Mouse (Mus musculus) G1E (cell line): ENCODE measurements around the gene Hibadh.

Experiments
- CTCF ChIP-seq: IDR thresholded peaks from 2 replicates; pipeline ENCODE4 v1.5.1; 2012; ENCODE audit warnings: low read depth, low read length, inconsistent platforms, mixed read lengths
- GATA1 ChIP-seq: IDR thresholded peaks from 2 replicates; pipeline ENCODE4 v1.6.1; 2012; ENCODE audit warnings: borderline replicate concordance, low read length, inconsistent platforms, mixed read lengths
- POLR2AphosphoS5 ChIP-seq: IDR thresholded peaks from 2 replicates; pipeline ENCODE4 v1.6.1; 2012; ENCODE audit warnings: low read depth, low read length, inconsistent platforms; ENCODE audit not compliant: insufficient replicate concordance
- TAL1 ChIP-seq: conservative IDR thresholded peaks from 2 replicates; pipeline ENCODE4 v1.6.1; 2012; ENCODE audit warnings: low read depth, low read length, inconsistent platforms, mixed read lengths

DNA sequence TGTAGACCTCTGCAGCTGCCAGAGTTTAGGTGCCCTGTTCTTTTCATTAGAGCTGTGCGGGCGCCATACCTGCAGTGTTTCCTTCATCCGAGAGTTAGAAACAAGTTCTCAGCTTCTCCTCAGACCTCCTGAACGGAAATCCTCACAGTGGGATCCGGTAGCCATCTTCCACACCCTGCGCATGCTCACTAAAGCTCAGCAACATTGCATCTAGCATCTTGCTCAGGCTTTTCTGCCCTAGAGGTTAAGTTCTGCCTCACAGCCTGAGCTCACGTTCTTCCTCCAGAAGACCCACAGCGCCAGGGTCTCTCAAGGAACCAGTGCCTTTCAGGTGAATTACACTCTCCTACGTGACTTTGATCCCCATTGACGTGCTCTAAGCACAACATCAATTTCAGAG, 109.3 kb downstream of the Hibadh start:
- TF ChIP-seq GATA1 = no peak
- TF ChIP-seq CTCF = no peak
- TF ChIP-seq POLR2AphosphoS5 = no peak
- TF ChIP-seq TAL1 = no peak
